Mouse (Mus musculus) bone marrow macrophage, adult 2 months (primary cell): ENCODE results near the gene Olfr1346. TPM values are rescaled to one million over a fixed set of nuclear protein-coding genes. Genes with fewer than 3 reads are reported as not detected.
A peak's percentile ranks its signal among the peaks of the same experiment; 100 is the strongest.
"Not testable (repeated sequence)": the region's sequence is repeated elsewhere in the genome, so short reads cannot be mapped to it uniquely, and the experiment has no call there.

ENCODE experiments used
- H3K27ac ChIP-seq: 2 replicates; pipeline ENCODE4 v1.5.1; 2012; ENCODE audit warnings: low read depth, low read length; ENCODE audit not compliant: insufficient read depth
- H3K4me1 ChIP-seq: 2 replicates; pipeline ENCODE4 v1.6.1; 2012; ENCODE audit warnings: low read length; ENCODE audit not compliant: control insufficient read depth, insufficient read depth
- H3K4me3 ChIP-seq: 2 replicates; pipeline ENCODE4 v1.5.1; 2012; ENCODE audit warnings: mild to moderate bottlenecking, low read length, moderate library complexity; ENCODE audit not compliant: insufficient read depth
- CTCF ChIP-seq: IDR thresholded peaks from 2 replicates; pipeline ENCODE4 v1.5.1; 2012; ENCODE audit warnings: low read depth, mild to moderate bottlenecking, low read length, moderate library complexity
- POLR2A ChIP-seq: IDR thresholded peaks from 2 replicates; pipeline ENCODE4 v1.6.1; 2012; ENCODE audit warnings: mild to moderate bottlenecking, low read depth, low read length, borderline replicate concordance
- polyA plus RNA-seq: library from polyadenylated mRNA; stranded (reverse); fragments of >200 nt; gene quantifications from 2 replicates; pipeline ENCODE4 v1.2.4, GENCODE M21; 2012; ENCODE audit not compliant: missing spikeins, insufficient read depth, insufficient read length

Gene Olfr1346
- polyA plus RNA-seq, result not detected in 2 replicates

DNA sequence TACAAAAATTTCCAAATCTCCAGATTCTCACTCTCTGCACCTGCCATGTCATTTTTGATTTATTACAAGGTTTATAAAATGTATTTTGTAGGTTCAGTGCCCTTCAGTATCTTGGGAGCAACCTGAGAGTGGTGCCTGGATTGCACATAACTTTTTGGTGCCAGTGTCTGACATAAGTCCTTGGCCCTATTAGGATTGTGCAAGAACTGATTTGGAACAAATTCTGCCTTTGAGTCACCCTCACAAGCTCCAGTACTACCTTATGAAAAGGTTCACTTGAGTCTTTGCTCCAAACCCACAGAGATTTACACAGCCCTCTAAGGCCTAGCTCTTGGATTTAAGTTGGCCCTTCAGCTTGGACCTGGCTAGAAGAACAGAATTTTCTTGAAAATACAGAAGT lies at the start of gene Olfr1346:
Gene Olfr1346 (plus strand): TSS at position 151 of the 400 bp plus-strand sequence.
- Histone ChIP-seq H3K4me3 (no peak within 1 kb of the TSS), H3K4me1 (no peaks in the 10 kb centered on the region)
- no peak for TF ChIP-seq POLR2A
- TF ChIP-seq CTCF, result no peak

DNA sequence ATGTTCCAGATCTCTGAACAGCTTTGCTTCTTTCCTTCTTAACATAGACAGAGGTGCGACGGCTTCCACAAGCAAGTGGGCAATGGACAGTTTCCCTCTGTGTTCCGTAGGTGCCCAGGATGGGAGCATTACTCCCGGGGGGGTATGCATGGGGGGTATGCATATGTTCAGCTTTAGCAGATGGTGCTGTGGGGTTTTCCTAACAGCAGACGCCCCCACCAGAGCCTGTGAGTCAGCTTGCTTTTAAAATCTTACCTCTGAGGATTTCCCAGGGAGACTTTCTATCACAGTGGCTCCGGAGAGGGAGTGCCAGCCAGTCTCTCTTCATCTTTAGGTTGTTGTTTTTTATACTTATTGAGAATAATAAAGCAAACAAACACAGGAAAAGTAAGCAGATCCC lies 47.0 kb upstream of the Olfr1346 start:
- Histone ChIP-seq H3K4me1 (no peaks in the 10 kb centered on the region), H3K27ac (no peak overlapping the region), H3K4me3 (no peak overlapping the region)
- TF ChIP-seq CTCF, result no peak
- TF ChIP-seq POLR2A, result no peak

More for the DNA sequence above, at the start of gene Olfr1346:
- no peak within 1 kb of the TSS for H3K27ac ChIP-seq

DNA sequence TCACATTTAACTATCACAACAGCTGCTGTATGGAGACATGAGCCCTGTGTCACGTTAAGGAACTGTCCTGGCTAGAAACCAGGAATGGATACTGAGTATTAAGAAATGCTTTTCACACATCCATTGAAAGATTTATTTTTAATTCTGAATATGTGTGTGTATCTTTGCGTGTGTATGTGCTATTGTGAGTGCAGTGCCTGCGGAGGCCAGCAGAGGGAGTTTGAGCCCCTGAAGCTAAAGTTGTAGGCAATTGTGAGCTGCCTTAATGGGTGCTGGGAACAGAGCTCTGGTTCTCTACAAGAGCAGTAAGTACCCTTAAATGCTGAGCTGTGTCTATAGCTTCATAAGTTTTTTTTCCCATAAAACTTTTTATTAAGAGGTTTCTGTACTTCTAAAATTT lies 37.5 kb upstream of the Olfr1346 start:
- Histone ChIP-seq H3K4me3 (no peak overlapping the region), H3K4me1 (no peaks in the 10 kb centered on the region), H3K27ac (no peak overlapping the region)
- TF ChIP-seq POLR2A (no peak), CTCF (no peak)

DNA sequence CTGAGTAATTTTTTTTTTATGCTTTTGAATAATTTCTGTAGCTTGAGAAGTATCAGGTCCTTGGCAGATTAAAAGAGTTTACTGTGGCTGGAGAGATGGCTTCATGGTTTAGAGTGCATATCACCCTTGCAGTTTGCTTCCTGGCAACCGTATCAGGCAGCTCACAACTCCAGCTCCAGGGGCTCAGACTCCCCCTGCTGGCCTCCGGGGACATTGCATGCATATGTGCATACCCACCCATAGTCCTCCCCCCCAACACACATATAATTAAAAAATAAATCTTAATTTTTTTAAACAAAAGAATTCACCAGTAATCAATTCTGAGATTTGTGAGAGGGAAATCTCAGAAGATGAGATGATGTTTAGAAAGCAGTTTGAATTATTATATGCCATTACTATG lies 36.6 kb upstream of the Olfr1346 start:
- H3K27ac ChIP-seq, result no peak overlapping the region
- H3K4me1 ChIP-seq, result no peaks in the 10 kb centered on the region
- TF ChIP-seq POLR2A (no peak), CTCF (peak; percentile 60)
- H3K4me3 ChIP-seq, result no peak overlapping the region

DNA sequence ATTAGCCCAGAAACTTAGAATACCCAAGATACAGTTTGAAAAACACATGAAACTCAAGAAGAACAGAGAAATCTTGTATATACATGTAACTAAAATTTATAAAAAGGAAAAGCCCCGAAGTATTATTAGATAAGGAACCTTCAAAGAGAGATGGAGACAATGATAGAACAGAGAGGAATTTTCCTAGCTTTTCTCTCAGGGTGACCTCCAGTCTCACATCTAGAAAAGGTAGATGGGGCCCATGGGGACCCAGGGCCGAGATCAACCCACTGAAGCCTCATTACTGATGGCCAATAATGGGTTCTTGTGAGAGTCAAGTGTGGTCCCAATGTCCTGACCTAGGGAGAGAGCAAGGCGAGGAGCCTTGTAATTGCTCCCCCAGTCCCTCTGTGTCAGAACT lies 28.5 kb upstream of the Olfr1346 start, which contains the start of gene Olfr1344:
Gene Olfr1344 (plus strand): TSS at position 301 of the 400 bp plus-strand sequence.
- no peak within 1 kb of the TSS for H3K27ac ChIP-seq
- H3K4me3 ChIP-seq, result no peak within 1 kb of the TSS
- TF ChIP-seq POLR2A, result no peak
- no peaks in the 10 kb centered on the region for H3K4me1 ChIP-seq

DNA sequence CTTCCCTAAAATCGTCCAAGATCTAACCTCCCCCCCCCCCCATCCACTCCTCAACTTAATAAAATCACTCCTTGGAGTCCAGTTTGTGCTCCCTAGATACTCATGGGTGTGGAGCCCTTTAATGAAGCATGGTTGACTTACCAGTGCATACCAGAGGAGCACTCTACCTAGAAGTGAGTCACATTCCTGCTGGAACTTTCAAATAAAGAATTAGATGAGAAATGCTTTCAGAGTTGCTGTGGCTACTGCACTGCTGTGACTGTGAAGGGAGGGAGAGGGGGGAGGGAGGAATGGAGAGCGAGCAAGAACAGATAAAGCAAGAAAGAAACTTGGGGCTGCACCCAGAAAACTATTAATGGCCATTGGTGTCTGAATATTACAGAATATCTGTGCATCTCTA lies 25.7 kb upstream of the Olfr1346 start:
- no peaks in the 10 kb centered on the region for H3K4me1 ChIP-seq
- H3K4me3 ChIP-seq, result no peak overlapping the region
- TF ChIP-seq POLR2A, result no peak
- TF ChIP-seq CTCF, result no peak
- no peak overlapping the region for H3K27ac ChIP-seq

DNA sequence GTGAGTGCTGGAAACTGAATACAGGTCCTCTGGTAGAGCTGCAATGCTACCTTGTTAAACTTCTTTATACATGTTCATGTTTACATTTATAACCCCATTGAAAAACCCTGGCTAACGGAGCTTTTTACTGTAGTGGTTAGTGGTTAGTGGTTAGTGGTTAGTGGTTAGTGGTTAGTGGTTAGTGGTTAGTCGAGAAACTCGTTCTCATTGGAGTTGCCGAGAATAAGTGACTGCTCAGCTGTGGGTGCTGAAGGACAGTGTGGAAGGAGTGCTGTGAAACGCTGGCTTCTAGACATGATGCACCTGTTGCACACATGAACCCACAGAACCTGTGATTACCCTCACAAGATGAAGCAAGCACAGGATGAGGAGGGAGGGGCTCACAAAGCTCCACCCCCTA lies 19.1 kb upstream of the Olfr1346 start:
- no peak overlapping the region for H3K4me3 ChIP-seq
- H3K4me1 ChIP-seq, result no peaks in the 10 kb centered on the region
- H3K27ac ChIP-seq, result no peak overlapping the region
- TF ChIP-seq POLR2A (no peak), CTCF (no peak)

DNA sequence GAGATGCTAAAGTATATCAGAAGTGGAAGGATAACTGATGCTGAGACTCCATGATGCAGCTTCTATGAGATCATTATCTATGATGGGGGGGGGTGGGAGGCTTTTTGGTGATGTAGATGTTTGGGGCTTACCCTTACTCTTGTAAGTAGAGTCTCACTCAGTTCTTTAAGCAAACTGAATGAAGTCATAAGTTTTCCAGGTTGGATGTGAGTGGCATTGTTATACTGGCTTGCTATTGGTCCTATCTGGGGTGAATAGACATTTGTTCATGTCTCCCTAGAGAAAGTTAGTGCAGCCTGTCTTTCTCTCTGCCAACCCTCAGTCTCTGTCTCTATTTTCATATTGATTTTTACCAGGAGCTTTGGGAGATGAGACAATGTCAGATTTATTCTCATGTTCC lies 11.0 kb upstream of the Olfr1346 start, which contains the start of gene Olfr1336:
Gene Olfr1336 (plus strand): TSS at position 301 of the 400 bp plus-strand sequence.
- Histone ChIP-seq H3K4me1 (no peaks in the 10 kb centered on the region), H3K4me3 (no peak within 1 kb of the TSS), H3K27ac (no peak within 1 kb of the TSS)
- TF ChIP-seq CTCF, result no peak
- TF ChIP-seq POLR2A, result no peak

DNA sequence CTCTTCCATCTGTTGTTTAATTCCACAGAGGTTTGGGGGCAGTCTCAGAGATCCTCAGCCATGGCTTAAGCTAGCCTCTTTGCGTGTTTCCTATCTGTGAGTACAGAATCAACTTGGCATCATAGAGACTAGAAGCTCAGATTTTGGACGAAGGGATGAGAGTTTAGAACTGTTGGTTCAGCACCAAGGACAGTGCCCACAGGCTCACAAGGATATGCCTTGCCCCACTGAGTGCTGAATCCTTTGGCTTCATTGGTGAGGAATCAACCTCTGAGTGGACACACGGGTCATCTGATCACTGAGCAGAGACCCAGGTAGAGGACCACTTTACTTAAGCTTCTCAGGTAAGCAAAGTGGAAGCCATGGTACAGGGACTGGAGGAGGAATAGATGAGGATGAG lies 10.5 kb upstream of the Olfr1346 start:
- TF ChIP-seq CTCF (no peak), POLR2A (no peak)

DNA sequence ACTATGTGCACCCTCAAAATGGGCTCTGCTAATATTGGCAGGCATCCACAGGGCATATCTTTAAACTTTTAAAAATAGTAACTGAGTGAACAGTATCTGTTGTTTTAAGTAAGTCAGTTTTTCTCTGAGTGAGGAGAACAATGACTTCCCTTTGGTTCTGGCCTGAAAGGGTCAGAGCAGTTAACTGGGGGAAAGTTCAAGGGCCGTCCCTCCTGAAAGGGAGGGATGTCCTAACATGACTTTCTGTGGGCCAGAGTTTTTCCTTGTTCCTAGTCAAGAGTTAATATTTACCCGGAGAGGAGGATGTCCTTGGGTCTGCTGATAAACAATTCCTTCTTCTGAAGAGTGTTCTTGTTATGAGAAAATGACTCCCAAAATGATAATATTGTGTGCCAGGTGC lies 10.7 kb downstream of the Olfr1346 start:
- H3K4me3 ChIP-seq, H3K27ac ChIP-seq, H3K4me1 ChIP-seq: not testable (repeated sequence)

More for the DNA sequence above, 10.5 kb upstream of the Olfr1346 start:
- no peak overlapping the region for H3K4me3 ChIP-seq
- no peak overlapping the region for H3K27ac ChIP-seq
- H3K4me1 ChIP-seq, result no peaks in the 10 kb centered on the region

DNA sequence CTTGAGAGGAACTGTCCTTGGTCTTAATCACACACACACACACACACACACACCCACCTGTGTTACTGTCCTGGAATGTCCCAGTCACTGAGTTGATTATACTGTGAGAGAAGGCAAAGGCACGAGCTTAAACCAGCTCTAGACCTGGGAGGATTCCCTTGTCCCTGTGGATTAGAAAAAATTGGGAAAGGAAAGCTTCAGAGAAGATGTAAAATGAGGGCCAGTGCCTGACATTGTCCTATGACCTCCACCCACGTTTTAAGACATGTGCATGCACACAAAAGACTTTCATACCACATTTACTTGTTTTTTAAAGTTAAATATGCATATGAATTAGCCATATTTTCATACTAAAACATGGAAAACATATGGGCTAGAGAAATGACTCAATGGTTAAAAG lies 19.9 kb downstream of the Olfr1346 start, which contains the start of gene Olfr5:
Gene Olfr5 (minus strand): TSS at position 101 of the 400 bp plus-strand sequence.
- Histone ChIP-seq H3K4me3 (no peak within 1 kb of the TSS), H3K27ac (no peak within 1 kb of the TSS), H3K4me1 (no peaks in the 10 kb centered on the region)
- TF ChIP-seq CTCF (no peak), POLR2A (no peak)
